Mouse (Mus musculus): ENCODE results near the gene Atp13a1. TPM values are rescaled to one million over a fixed set of nuclear protein-coding genes. Genes with fewer than 3 reads are reported as not detected.

The Atp13a1 gene
- polyA plus RNA-seq, 1 experiment: 42.1 TPM

GRCm38 (mm10) chr8:69814881-69815280 is 23.9 kb downstream of the Atp13a1 start:
- no peak for TF ChIP-seq GATA1 (IDR thresholded peaks at IDR 0.05; ENCODE audit: low read length)

GRCm38 (mm10) chr8:69815396-69815795 is 24.4 kb downstream of the Atp13a1 start:
- no peak for TF ChIP-seq GATA1 (IDR thresholded peaks at IDR 0.05; ENCODE audit: low read length)

GRCm38 (mm10) chr8:69820466-69820865 is 29.5 kb downstream of the Atp13a1 start:
- TF ChIP-seq GATA1 (IDR thresholded peaks at IDR 0.05; ENCODE audit: low read length): no peak

GRCm38 (mm10) chr8:69821971-69822385 is 31.0 kb downstream of the Atp13a1 start:
- TF ChIP-seq GATA1 (IDR thresholded peaks at IDR 0.05; ENCODE audit: low read length): no peak

- TF ChIP-seq GATA1 (IDR thresholded peaks at IDR 0.05; ENCODE audit: low read length): no peak
Measured at GRCm38 (mm10) chr8:69822386-69823191, 31.6 kb downstream of the Atp13a1 start, which contains the start of gene Lpar2. TSS of gene Lpar2 (plus strand) at chr8:69822429.

- TF ChIP-seq GATA1 (IDR thresholded peaks at IDR 0.05; ENCODE audit: low read length): no peak
Measured at GRCm38 (mm10) chr8:69826371-69826770, 35.4 kb downstream of the Atp13a1 start.

GRCm38 (mm10) chr8:69832298-69832853 is 41.4 kb downstream of the Atp13a1 start, which contains the start of gene Pbx4:
TSS of gene Pbx4 (plus strand) at chr8:69832491.
- no peak for TF ChIP-seq GATA1 (IDR thresholded peaks at IDR 0.05; ENCODE audit: low read length)

GRCm38 (mm10) chr8:69837057-69837682 is 46.2 kb downstream of the Atp13a1 start:
- TF ChIP-seq GATA1 (IDR thresholded peaks at IDR 0.05; ENCODE audit: low read length): no peak

GRCm38 (mm10) chr8:69847167-69848065 is 56.5 kb downstream of the Atp13a1 start:
- TF ChIP-seq GATA1 (IDR thresholded peaks at IDR 0.05; ENCODE audit: low read length): no peak

GRCm38 (mm10) chr8:69848951-69849350 is 58.0 kb downstream of the Atp13a1 start:
- TF ChIP-seq GATA1 (IDR thresholded peaks at IDR 0.05; ENCODE audit: low read length): no peak

GRCm38 (mm10) chr8:69849899-69850298 is 58.9 kb downstream of the Atp13a1 start:
- TF ChIP-seq GATA1 (IDR thresholded peaks at IDR 0.05; ENCODE audit: low read length): no peak

GRCm38 (mm10) chr8:69850926-69851506 is 60.1 kb downstream of the Atp13a1 start:
- no peak for TF ChIP-seq GATA1 (IDR thresholded peaks at IDR 0.05; ENCODE audit: low read length)

- TF ChIP-seq GATA1 (IDR thresholded peaks at IDR 0.05; ENCODE audit: low read length): no peak
Measured at GRCm38 (mm10) chr8:69853869-69854268, 62.9 kb downstream of the Atp13a1 start.

Other genes starting within 250 kb of the Atp13a1 start
- 0.50 and 0.67 TPM in 2 replicates for gene Zfp868, start 165.6 kb upstream of the Atp13a1 start, polyA plus RNA-seq (2012)
- not detected in 2 replicates for gene Zfp964, start 136.7 kb upstream of the Atp13a1 start, polyA plus RNA-seq (2012)
- 0.90 and 0.98 TPM in 2 replicates for gene Zfp869, start 80.4 kb upstream of the Atp13a1 start, polyA plus RNA-seq (2012)
- gene Zfp963, start 41.2 kb upstream of the Atp13a1 start, polyA plus RNA-seq (2012): 0.80 and 1.0 TPM in 2 replicates
- 0.72 and 1.4 TPM in 2 replicates for gene Gm20422, start 16.3 kb upstream of the Atp13a1 start, polyA plus RNA-seq (2012)
- gene Zfp866, start within 50 bp of the Atp13a1 start, polyA plus RNA-seq (2012): 1.4 and 1.5 TPM in 2 replicates
- gene Gmip, start 17.5 kb downstream of the Atp13a1 start, polyA plus RNA-seq (2012): 29.1 and 44.6 TPM in 2 replicates
- gene Lpar2, start 31.3 kb downstream of the Atp13a1 start, polyA plus RNA-seq (2012): 0.38 and 0.43 TPM in 2 replicates
- 3.3 and 4.0 TPM in 2 replicates for gene Pbx4, start 41.3 kb downstream of the Atp13a1 start, polyA plus RNA-seq (2012)
- gene Cilp2, start 96.5 kb downstream of the Atp13a1 start, polyA plus RNA-seq (2012): 0.02 and 0.03 TPM in 2 replicates
- 0.13 and 0.17 TPM in 2 replicates for gene Tssk6, start 111.0 kb downstream of the Atp13a1 start, polyA plus RNA-seq (2012)
- 148 and 187 TPM in 2 replicates for gene Ndufa13, start 111.4 kb downstream of the Atp13a1 start, polyA plus RNA-seq (2012)
- 4.4 and 7.0 TPM in 2 replicates for gene Yjefn3, start 111.5 kb downstream of the Atp13a1 start, polyA plus RNA-seq (2012)
- 79.8 and 115 TPM in 2 replicates for gene Gatad2a, start 205.2 kb downstream of the Atp13a1 start, polyA plus RNA-seq (2012)

Measured in G1E-ER4 (cell line).